Mouse (Mus musculus): ENCODE data around the gene Trim72. TPM values are rescaled to one million over a fixed set of nuclear protein-coding genes. Genes with fewer than 3 reads are reported as not detected.

Gene Trim72
- total RNA-seq, 2 experiments from 2014 or later = 235 to 294 TPM

GRCm38 (mm10) chr7:128050739-128051138, 47.0 kb downstream of the Trim72 start:
- peak; percentile 22 for DNase-seq

- no peak for DNase-seq
These were observed 49.3 kb downstream of the Trim72 start for GRCm38 (mm10) chr7:128053061-128053460.

GRCm38 (mm10) chr7:128056917-128057444, 53.2 kb downstream of the Trim72 start:
- no peak for DNase-seq

GRCm38 (mm10) chr7:128057860-128058259, 54.1 kb downstream of the Trim72 start:
- no peak for DNase-seq

- DNase-seq = peak; percentile 16
These were observed 54.8 kb downstream of the Trim72 start for GRCm38 (mm10) chr7:128058576-128058975.

GRCm38 (mm10) chr7:128059091-128059490, 55.3 kb downstream of the Trim72 start:
- DNase-seq = no peak

Other genes with a start within 250 kb of the Trim72 start
- 1 to 10 TPM; 8.9 to 9.5 TPM for gene Orai3, start 234.1 kb upstream of the Trim72 start, total RNA-seq (2021)
- 10 to 100 TPM; 15.0 to 15.4 TPM for gene Setd1a, start 227.3 kb upstream of the Trim72 start, total RNA-seq (2021)
- 1 to 10 TPM; 2.4 to 2.5 TPM for gene Gm49388, start 218.3 kb upstream of the Trim72 start, total RNA-seq (2021)
- gene Hsd3b7, start 203.3 kb upstream of the Trim72 start, total RNA-seq (2021) = 1 to 10 TPM; 4.4 to 9.1 TPM
- gene Stx4a, start 179.7 kb upstream of the Trim72 start, total RNA-seq (2021) = 10 to 100 TPM; 46.4 to 47.2 TPM
- 1 to 10 TPM in 1 of 2 experiments, under 1 TPM in 1; 0.64 to 1.2 TPM for gene Stx1b, start 179.4 kb upstream of the Trim72 start, total RNA-seq (2021)
- 10 to 100 TPM; 11.3 to 11.8 TPM for gene Zfp646, start 127.7 kb upstream of the Trim72 start, total RNA-seq (2021)
- 1 to 10 TPM; 2.8 to 4.5 TPM for gene Zfp668, start 127.1 kb upstream of the Trim72 start, total RNA-seq (2021)
- 1 to 10 TPM; 1.5 to 1.6 TPM for gene Prss53, start 113.0 kb upstream of the Trim72 start, total RNA-seq (2021)
- gene Gm21974, start 108.5 kb upstream of the Trim72 start, total RNA-seq (2021) = not detected
- gene Vkorc1, start 108.3 kb upstream of the Trim72 start, total RNA-seq (2021) = 10 to 100 TPM; 12.7 to 18.3 TPM
- gene Bckdk, start 99.9 kb upstream of the Trim72 start, total RNA-seq (2021) = 100 to 1,000 TPM; 142 to 143 TPM
- gene Kat8, start 91.4 kb upstream of the Trim72 start, total RNA-seq (2021) = 10 to 100 TPM; 19.9 to 20.0 TPM
- gene Prss8, start 73.8 kb upstream of the Trim72 start, total RNA-seq (2021) = not detected
- 1 to 10 TPM; 4.4 to 6.1 TPM for gene Prss36, start 57.2 kb upstream of the Trim72 start, total RNA-seq (2021)
- gene Fus, start 36.5 kb upstream of the Trim72 start, total RNA-seq (2021) = 10 to 100 TPM; 76.2 to 78.4 TPM
- gene Pycard, start 10.1 kb upstream of the Trim72 start, total RNA-seq (2021) = under 1 TPM; 0.72 to 0.82 TPM
- 1 to 10 TPM; 1.1 to 2.6 TPM for gene Itgam, start 58.7 kb downstream of the Trim72 start, total RNA-seq (2021)
- gene Gm49368, start 58.7 kb downstream of the Trim72 start, total RNA-seq (2021) = not detected
- gene Itgax, start 125.6 kb downstream of the Trim72 start, total RNA-seq (2021) = under 1 TPM in 1 of 2 experiments, not detected in 1; 0.21 TPM
- gene Itgad, start 150.4 kb downstream of the Trim72 start, total RNA-seq (2021) = not detected
- 1,000 to 10,000 TPM; 1,477 to 1,564 TPM for gene Cox6a2, start 202.4 kb downstream of the Trim72 start, total RNA-seq (2021)
- gene Armc5, start 233.4 kb downstream of the Trim72 start, total RNA-seq (2021) = 1 to 10 TPM; 5.8 to 8.7 TPM
- gene 9130023H24Rik, start 234.1 kb downstream of the Trim72 start, total RNA-seq (2021) = 1 to 10 TPM; 1.7 to 2.0 TPM
- 10 to 100 TPM in 1 of 2 experiments, 1 to 10 TPM in 1; 9.0 to 10.2 TPM for gene Tgfb1i1, start 242.9 kb downstream of the Trim72 start, total RNA-seq (2021)